Mouse (Mus musculus): ENCODE measurements around the gene Col28a1. TPM values are rescaled to one million over a fixed set of nuclear protein-coding genes. Genes with fewer than 3 reads are reported as not detected.
A peak's percentile ranks its signal among the peaks of the same experiment; 100 is the strongest.

Gene Col28a1
- polyA plus RNA-seq, 1 experiment from 2014 or later = 0.21 TPM

- Histone ChIP-seq H3K27ac (no peak overlapping the region), H3K4me1 (replicated peaks; ENCODE audit: insufficient read depth, low read length) (no peaks in the 10 kb centered on the region), H3K9me3 (replicated peaks; ENCODE audit: low read length) (no peaks in the 10 kb centered on the region), H3K36me3 (ENCODE audit: insufficient read depth, low read length) (no peaks in the 10 kb centered on the region), H3K9ac (ENCODE audit: low read depth, low read length) (no peak overlapping the region), H3K4me2 (ENCODE audit: low read length) (no peak overlapping the region), H3K4me3 (replicated peaks; ENCODE audit: low read depth, low read length) (no peak overlapping the region), H3K27me3 (ENCODE audit: insufficient read depth, low read length) (no peaks in the 10 kb centered on the region)
- TF ChIP-seq CTCF (IDR thresholded peaks at IDR 0.05; ENCODE audit: low read depth) = no peak
- ATAC-seq (replicated peaks; ENCODE audit: low FRiP score, low read depth) = no peak; the same call in 1 of the 2 replicates
- 65% methylated on average over 7 of the region's 7 CpGs for WGBS
- DNase-seq (ENCODE audit: low spot score) = no peak
Observed at GRCm38 (mm10) chr6:8130149-8130548, 62.3 kb downstream of the Col28a1 start.

GRCm38 (mm10) chr6:8128164-8128563 lies 64.3 kb downstream of the Col28a1 start:
- no peak for TF ChIP-seq CTCF (IDR thresholded peaks at IDR 0.05; ENCODE audit: low read depth)
- H3K4me2 ChIP-seq (ENCODE audit: low read length) = no peak overlapping the region
- no peak for ATAC-seq (replicated peaks; ENCODE audit: low FRiP score, low read depth)
- no peak for DNase-seq (ENCODE audit: low spot score)
- H3K27ac ChIP-seq = no peak overlapping the region
- no peaks in the 10 kb centered on the region for H3K9me3 ChIP-seq (replicated peaks; ENCODE audit: low read length)
- no peaks in the 10 kb centered on the region for H3K27me3 ChIP-seq (ENCODE audit: insufficient read depth, low read length)
- no peaks in the 10 kb centered on the region for H3K4me1 ChIP-seq (replicated peaks; ENCODE audit: insufficient read depth, low read length)
- 83% methylated on average over 1 of the region's 1 CpGs for WGBS
- no peaks in the 10 kb centered on the region for H3K36me3 ChIP-seq (ENCODE audit: insufficient read depth, low read length)
- no peak overlapping the region for H3K9ac ChIP-seq (ENCODE audit: low read depth, low read length)
- no peak overlapping the region for H3K4me3 ChIP-seq (replicated peaks; ENCODE audit: low read depth, low read length)

- no peak overlapping the region for H3K4me3 ChIP-seq (replicated peaks; ENCODE audit: low read depth, low read length)
- DNase-seq (ENCODE audit: low spot score) = no peak
- no peaks in the 10 kb centered on the region for H3K27me3 ChIP-seq (ENCODE audit: insufficient read depth, low read length)
- H3K9ac ChIP-seq (ENCODE audit: low read depth, low read length) = no peak overlapping the region
- H3K36me3 ChIP-seq (ENCODE audit: insufficient read depth, low read length) = no peaks in the 10 kb centered on the region
- no peak overlapping the region for H3K27ac ChIP-seq
- H3K4me1 ChIP-seq (replicated peaks; ENCODE audit: insufficient read depth, low read length) = no peaks in the 10 kb centered on the region
- WGBS = 63% methylated on average over 3 of the region's 3 CpGs
- no peaks in the 10 kb centered on the region for H3K9me3 ChIP-seq (replicated peaks; ENCODE audit: low read length)
- no peak for TF ChIP-seq CTCF (IDR thresholded peaks at IDR 0.05; ENCODE audit: low read depth)
- ATAC-seq (replicated peaks; ENCODE audit: low FRiP score, low read depth) = no peak
- no peak overlapping the region for H3K4me2 ChIP-seq (ENCODE audit: low read length)
Observed at GRCm38 (mm10) chr6:8126545-8126944, 65.9 kb downstream of the Col28a1 start.

GRCm38 (mm10) chr6:8119116-8119515 lies 73.3 kb downstream of the Col28a1 start:
- H3K9me3 ChIP-seq (replicated peaks; ENCODE audit: low read length) = no peaks in the 10 kb centered on the region
- no peak overlapping the region for H3K4me3 ChIP-seq (replicated peaks; ENCODE audit: low read depth, low read length)
- 54% methylated on average over 2 of the region's 2 CpGs for WGBS
- no peak overlapping the region for H3K9ac ChIP-seq (ENCODE audit: low read depth, low read length)
- H3K4me2 ChIP-seq (ENCODE audit: low read length) = no peak overlapping the region
- no peak for ATAC-seq (replicated peaks; ENCODE audit: low FRiP score, low read depth)
- DNase-seq (ENCODE audit: low spot score) = no peak
- H3K4me1 ChIP-seq (replicated peaks; ENCODE audit: insufficient read depth, low read length) = no peaks in the 10 kb centered on the region
- H3K36me3 ChIP-seq (ENCODE audit: insufficient read depth, low read length) = no peaks in the 10 kb centered on the region
- H3K27ac ChIP-seq = no peak overlapping the region
- no peaks in the 10 kb centered on the region for H3K27me3 ChIP-seq (ENCODE audit: insufficient read depth, low read length)
- no peak for TF ChIP-seq CTCF (IDR thresholded peaks at IDR 0.05; ENCODE audit: low read depth)

GRCm38 (mm10) chr6:8118577-8118976 lies 73.8 kb downstream of the Col28a1 start:
- H3K4me2 ChIP-seq (ENCODE audit: low read length) = no peak overlapping the region
- H3K4me3 ChIP-seq (replicated peaks; ENCODE audit: low read depth, low read length) = no peak overlapping the region
- H3K9me3 ChIP-seq (replicated peaks; ENCODE audit: low read length) = no peaks in the 10 kb centered on the region
- 80% methylated on average over 2 of the region's 2 CpGs for WGBS
- H3K4me1 ChIP-seq (replicated peaks; ENCODE audit: insufficient read depth, low read length) = no peaks in the 10 kb centered on the region
- no peak overlapping the region for H3K27ac ChIP-seq
- no peaks in the 10 kb centered on the region for H3K36me3 ChIP-seq (ENCODE audit: insufficient read depth, low read length)
- H3K27me3 ChIP-seq (ENCODE audit: insufficient read depth, low read length) = no peaks in the 10 kb centered on the region
- TF ChIP-seq CTCF (IDR thresholded peaks at IDR 0.05; ENCODE audit: low read depth) = no peak
- ATAC-seq (replicated peaks; ENCODE audit: low FRiP score, low read depth) (no peak), DNase-seq (ENCODE audit: low spot score) (no peak)
- no peak overlapping the region for H3K9ac ChIP-seq (ENCODE audit: low read depth, low read length)

- WGBS = 67% methylated on average over 10 of the region's 10 CpGs
- H3K27ac ChIP-seq = no peak overlapping the region
- no peaks in the 10 kb centered on the region for H3K27me3 ChIP-seq (ENCODE audit: insufficient read depth, low read length)
- no peaks in the 10 kb centered on the region for H3K4me1 ChIP-seq (replicated peaks; ENCODE audit: insufficient read depth, low read length)
- H3K9me3 ChIP-seq (replicated peaks; ENCODE audit: low read length) = no peaks in the 10 kb centered on the region
- no peaks in the 10 kb centered on the region for H3K36me3 ChIP-seq (ENCODE audit: insufficient read depth, low read length)
- H3K4me3 ChIP-seq (replicated peaks; ENCODE audit: low read depth, low read length) = no peak overlapping the region
- ATAC-seq (replicated peaks; ENCODE audit: low FRiP score, low read depth) (no peak), DNase-seq (ENCODE audit: low spot score) (peak; percentile 15)
- TF ChIP-seq CTCF (IDR thresholded peaks at IDR 0.05; ENCODE audit: low read depth) = no peak
- no peak overlapping the region for H3K4me2 ChIP-seq (ENCODE audit: low read length)
- H3K9ac ChIP-seq (ENCODE audit: low read depth, low read length) = no peak overlapping the region
Observed at GRCm38 (mm10) chr6:8105870-8106706, 86.3 kb downstream of the Col28a1 start.
